Mouse (Mus musculus) CH12.LX (cell line): ENCODE data around the gene Cwc27. TPM values are rescaled to one million over a fixed set of nuclear protein-coding genes. Genes with fewer than 3 reads are reported as not detected.

ENCODE experiments used
- DNase-seq: peaks from one replicate; pipeline ENCODE4 v3.0.0-alpha.2; 2013; ENCODE audit errors: extremely low read depth
- H3K27ac ChIP-seq: 2 replicates; pipeline ENCODE4 v1.5.1; 2012; ENCODE audit warnings: low read depth, mild to moderate bottlenecking, control low read depth, moderate library complexity; ENCODE audit not compliant: insufficient read depth
- H3K27me3 ChIP-seq: replicated peaks from 2 replicates; pipeline ENCODE3; 2012; ENCODE audit warnings: inconsistent platforms
- H3K36me3 ChIP-seq, 2 experiments: replicated peaks in 1 of 2; 2 replicates each; pipeline versions ENCODE3 to v1.6.1; 2012; ENCODE audit warnings: inconsistent platforms in 1 of 2, low read length in 1 of 2, mild to moderate bottlenecking in 1 of 2, mixed read lengths in 1 of 2, moderate library complexity in 1 of 2; ENCODE audit not compliant: control insufficient read depth in 1 of 2, insufficient read depth in 1 of 2
- H3K4me1 ChIP-seq, 2 experiments: 2 replicates each; pipeline ENCODE4 v1.6.1; 2012; ENCODE audit warnings: inconsistent platforms in 1 of 2, moderate library complexity in 1 of 2; ENCODE audit not compliant: insufficient read depth in 2 of 2, control insufficient read depth in 1 of 2
- H3K4me2 ChIP-seq: 2 replicates; pipeline ENCODE4 v1.6.1; 2012; ENCODE audit warnings: low read depth, mild to moderate bottlenecking, control low read depth; ENCODE audit not compliant: poor library complexity, insufficient read depth, severe bottlenecking
- H3K4me3 ChIP-seq, 3 experiments: fragments of 150-350 bp in 1 of 3; sonication (generic) in 1 of 3; replicated peaks in 1 of 3; 2 replicates each; pipeline versions ENCODE3 to v1.5.1; 2011 to 2012; ENCODE audit warnings: low read depth in 2 of 3, low read length in 2 of 3, mild to moderate bottlenecking in 2 of 3, moderate library complexity in 2 of 3, control low read depth in 1 of 3, improper control_type of control experiment in 1 of 3, inconsistent platforms in 1 of 3, mixed read lengths in 1 of 3; ENCODE audit not compliant: poor library complexity in 1 of 3
- H3K79me2 ChIP-seq: replicated peaks from 2 replicates; pipeline ENCODE4 v1.6.1; 2012; ENCODE audit warnings: mild to moderate bottlenecking, moderate library complexity; ENCODE audit not compliant: control insufficient read depth, poor library complexity, insufficient read depth, severe bottlenecking; ENCODE audit errors: extremely low read depth
- H3K9ac ChIP-seq: 2 replicates; pipeline ENCODE4 v1.6.1; 2012; ENCODE audit warnings: low read depth, mild to moderate bottlenecking, control low read depth, moderate library complexity; ENCODE audit not compliant: insufficient read depth
- H3K9me3 ChIP-seq: replicated peaks from 2 replicates; pipeline ENCODE3; 2012; ENCODE audit warnings: low read length, inconsistent platforms, mixed read lengths
- BHLHE40 ChIP-seq: IDR thresholded peaks from 2 replicates; pipeline ENCODE4 v1.6.1; 2011; ENCODE audit warnings: mild to moderate bottlenecking, low read depth, low read length, improper control_type of control experiment
- CHD1 ChIP-seq: IDR thresholded peaks from 2 replicates; pipeline ENCODE4 v1.6.1; 2012; ENCODE audit warnings: low read depth, low read length, improper control_type of control experiment, inconsistent platforms
- CHD2 ChIP-seq: IDR thresholded peaks from 2 replicates; pipeline ENCODE4 v1.6.1; 2011; ENCODE audit warnings: low read length, improper control_type of control experiment
- CTCF ChIP-seq, 2 experiments: IDR thresholded peaks in 1 of 2; conservative IDR thresholded peaks in 1 of 2; 2 replicates each; pipeline ENCODE4 v1.5.1; 2011 to 2012; ENCODE audit warnings: low read depth in 2 of 2, low read length in 2 of 2, improper control_type of control experiment in 1 of 2, inconsistent platforms in 1 of 2, mild to moderate bottlenecking in 1 of 2, moderate library complexity in 1 of 2
- E2F4 ChIP-seq: IDR thresholded peaks from 2 replicates; pipeline ENCODE4 v1.6.1; 2011; ENCODE audit warnings: low read depth, low read length, improper control_type of control experiment; ENCODE audit not compliant: insufficient replicate concordance
- ELF1 ChIP-seq: IDR thresholded peaks from 2 replicates; pipeline ENCODE4 v1.6.1; 2014; ENCODE audit warnings: low read depth, mild to moderate bottlenecking, inconsistent platforms, low read length, improper control_type of control experiment
- EP300 ChIP-seq: IDR thresholded peaks from 2 replicates; pipeline ENCODE4 v1.6.1; 2011; ENCODE audit warnings: low read length, improper control_type of control experiment
- MAX ChIP-seq: IDR thresholded peaks from 2 replicates; pipeline ENCODE4 v1.6.1; 2011; ENCODE audit warnings: low read length, improper control_type of control experiment
- MAZ ChIP-seq: IDR thresholded peaks from 2 replicates; pipeline ENCODE4 v1.6.1; 2012; ENCODE audit warnings: low read depth, mild to moderate bottlenecking, inconsistent platforms, low read length, improper control_type of control experiment, moderate library complexity
- MXI1 ChIP-seq: IDR thresholded peaks from 2 replicates; pipeline ENCODE4 v1.6.1; 2011; ENCODE audit warnings: mild to moderate bottlenecking, low read depth, low read length, improper control_type of control experiment
- MYC ChIP-seq: IDR thresholded peaks from 2 replicates; pipeline ENCODE4 v1.6.1; 2011; ENCODE audit warnings: low read depth, mild to moderate bottlenecking, improper control_type of control experiment, low read length
- NELFE ChIP-seq: IDR thresholded peaks from 2 replicates; pipeline ENCODE4 v1.6.1; 2011; ENCODE audit warnings: low read depth, low read length, improper control_type of control experiment
- NRF1 ChIP-seq: IDR thresholded peaks from 2 replicates; pipeline ENCODE4 v1.6.1; 2014; ENCODE audit warnings: low read depth, mild to moderate bottlenecking, inconsistent platforms, low read length, improper control_type of control experiment, moderate library complexity
- PAX5 ChIP-seq: IDR thresholded peaks from 2 replicates; pipeline ENCODE4 v1.6.1; 2012; ENCODE audit warnings: low read length, inconsistent platforms, mixed read lengths
- POLR2A ChIP-seq: IDR thresholded peaks from 2 replicates; pipeline ENCODE4 v1.6.1; 2011; ENCODE audit warnings: low read depth, mild to moderate bottlenecking, improper control_type of control experiment, low read length
- POLR2AphosphoS2 ChIP-seq: IDR thresholded peaks from 2 replicates; pipeline ENCODE4 v1.6.1; 2011; ENCODE audit warnings: low read depth, low read length, improper control_type of control experiment
- RAD21 ChIP-seq: IDR thresholded peaks from 2 replicates; pipeline ENCODE4 v1.6.1; 2011; ENCODE audit warnings: low read depth, mild to moderate bottlenecking, low read length, improper control_type of control experiment, moderate library complexity
- SMC3 ChIP-seq: IDR thresholded peaks from 2 replicates; pipeline ENCODE4 v1.6.1; 2011; ENCODE audit warnings: low read depth, low read length, improper control_type of control experiment
- USF1 ChIP-seq: IDR thresholded peaks from 2 replicates; pipeline ENCODE4 v1.6.1; 2014; ENCODE audit warnings: low read depth, mild to moderate bottlenecking, inconsistent platforms, low read length, improper control_type of control experiment
- USF2 ChIP-seq: conservative IDR thresholded peaks from 2 replicates; pipeline ENCODE4 v1.6.1; 2011; ENCODE audit warnings: low read depth, low read length, improper control_type of control experiment
- ZC3H11A ChIP-seq: IDR thresholded peaks from 2 replicates; pipeline ENCODE4 v1.6.1; 2012; ENCODE audit warnings: low read depth, mild to moderate bottlenecking, inconsistent platforms, low read length, improper control_type of control experiment
- dilution Hi-C: fragments of 300-500 bp; cut with MboI; formaldehyde crosslinking; loops from 2 replicates; pipeline ENCODE4 v1.14.3; 2020; ENCODE audit warnings: low sequenced_read_pairs; ENCODE audit not compliant: extremely low pct_unique_long_range_greater_than_20kb, extremely low pct_ligation_motif_present
- in situ Hi-C: fragments of 300-500 bp; cut with MboI; formaldehyde crosslinking; loops from 3 replicates; pipeline ENCODE4 v1.14.3; 2019; ENCODE audit warnings: low sequenced_read_pairs, low pct_ligation_motif_present, low pct_unique_long_range_greater_than_20kb, mixed read lengths
- polyA plus RNA-seq: library from polyadenylated mRNA; unstranded; fragments of >175 nt; gene quantifications from 2 replicates; pipeline ENCODE4 v1.2.1, GENCODE M21; 2012; ENCODE audit warnings: low read depth; ENCODE audit not compliant: insufficient read length
- total RNA-seq, 2 experiments: library from RNA; depleted of rRNA; stranded (reverse); fragments of 300-350 nt in 1 of 2; fragments of >200 nt in 1 of 2; gene quantifications; 2 replicates each; pipeline ENCODE4 v1.2.3; 2012 to 2014

Cwc27 gene
- total and polyA plus RNA-seq, 3 experiments = 24.9 to 38.4 (median 26.0) TPM

DNA sequence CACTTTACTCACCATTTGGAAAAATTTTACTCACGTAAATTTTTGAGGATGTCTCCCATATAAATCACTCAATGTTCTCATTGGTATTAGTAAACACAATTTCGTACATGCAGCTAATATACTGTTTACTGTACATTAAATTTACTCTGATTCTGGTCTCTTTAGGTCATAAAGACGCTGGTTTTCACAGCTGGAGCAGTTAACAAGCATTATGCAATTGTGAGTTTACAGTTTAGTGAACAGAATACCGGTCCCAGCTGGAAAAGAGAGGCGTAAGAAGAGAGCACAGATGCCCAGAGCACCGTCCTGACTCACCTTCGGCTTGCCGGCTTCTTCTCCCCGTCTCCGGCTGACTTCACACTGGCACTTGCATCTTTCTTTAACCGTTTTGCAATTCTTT lies 24.8 kb downstream of the Cwc27 start, which contains the start of gene Srek1ip1:
Gene Srek1ip1, plus strand, starts transcription at position 301 of the 400 bp plus-strand sequence.
- H3K4me1 ChIP-seq = no peaks in the 10 kb centered on the region
- DNase-seq = no peak
- in situ Hi-C loops = no loop called here
- H3K4me2 ChIP-seq = no peak within 1 kb of the TSS
- no peak within 1 kb of the TSS for H3K27ac ChIP-seq
- no peak within 1 kb of the TSS for H3K4me3 ChIP-seq
- H3K79me2 ChIP-seq = no peaks in the 10 kb centered on the region
- H3K27me3 ChIP-seq = no peaks in the 10 kb centered on the region
- dilution Hi-C loops = no loop called here
- no peaks in the 10 kb centered on the region for H3K9me3 ChIP-seq
- H3K9ac ChIP-seq = no peak within 1 kb of the TSS
- peaks cover 12 to 59% of the 10 kb centered on the region in 2 experiments for H3K36me3 ChIP-seq
- TF ChIP-seq CHD1 = no peak
- TF ChIP-seq MXI1 = no peak
- TF ChIP-seq EP300 = no peak
- TF ChIP-seq USF1 = no peak
- no peak for TF ChIP-seq MAZ
- no peak for TF ChIP-seq CHD2
- no peak for TF ChIP-seq ELF1
- TF ChIP-seq POLR2A = no peak
- TF ChIP-seq MAX = no peak
- no peak for TF ChIP-seq SMC3
- no peak for TF ChIP-seq ZC3H11A
- no peak for TF ChIP-seq NELFE
- no peak for TF ChIP-seq NRF1
- no peak for TF ChIP-seq MYC
- TF ChIP-seq E2F4 = no peak
- TF ChIP-seq BHLHE40 = no peak
- no peak for TF ChIP-seq USF2
- TF ChIP-seq PAX5 = no peak
- no peak for TF ChIP-seq RAD21
- TF ChIP-seq POLR2AphosphoS2 = no peak
- TF ChIP-seq, all 38 proteins: peak for 0

DNA sequence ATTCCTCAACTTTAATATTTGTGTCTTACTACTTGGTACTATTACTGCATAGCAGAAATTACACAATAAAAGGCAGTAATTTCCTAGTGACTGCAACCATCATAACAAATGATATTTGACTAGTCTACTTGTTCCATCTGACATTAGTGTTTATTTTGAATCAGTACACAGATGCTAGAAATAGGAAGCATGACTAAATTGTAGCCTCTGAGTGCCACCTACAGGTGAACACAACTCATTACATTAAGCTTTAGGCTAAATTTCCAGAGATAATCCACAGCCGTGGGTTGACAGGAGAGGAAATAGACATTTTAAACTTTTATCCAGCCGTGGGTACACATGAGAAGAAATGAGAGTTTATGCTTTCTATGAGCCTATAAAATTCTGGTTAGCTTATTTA lies 27.3 kb downstream of the Cwc27 start:
- no peak overlapping the region for H3K4me2 ChIP-seq
- peak; percentile 54 for DNase-seq

More for the DNA sequence above, 27.3 kb downstream of the Cwc27 start:
- Histone ChIP-seq H3K36me3 (peaks cover 6 to 63% of the 10 kb centered on the region in 2 experiments), H3K4me1 (no peaks in the 10 kb centered on the region), H3K27ac (no peak overlapping the region), H3K27me3 (no peaks in the 10 kb centered on the region), H3K9me3 (no peaks in the 10 kb centered on the region), H3K9ac (no peak overlapping the region), H3K79me2 (no peaks in the 10 kb centered on the region), H3K4me3 (no peak overlapping the region)
- TF ChIP-seq RAD21 (peak; percentile 89), SMC3 (peak; percentile 70), CTCF (conservative IDR thresholded peaks at IDR 0.05 in 1 of 2, IDR thresholded peaks at IDR 0.05 in 1 of 2; ENCODE audit: low read depth in 2 of 2, low read length in 2 of 2) (peak; percentile 38 to 77; a peak in 3 of 4 replicates), USF1 (no peak)
- in situ Hi-C loops = loop anchor here (10.0 kb wide), 1 partner anchor 505 kb away; the partner anchor contains the start of gene Adamts6
- dilution Hi-C loops = no loop called here
